Mouse (Mus musculus) embryonic facial prominence, embryonic 14.5 days (tissue): Measurements from ENCODE around the gene Wnt5a. TPM values are rescaled to one million over a fixed set of nuclear protein-coding genes. Genes with fewer than 3 reads are reported as not detected.

ENCODE experiments used
- ATAC-seq: fragments of 200-750 bp; cut with Nextera tagmentation; 2 replicates; pipeline ENCODE4 v1.8.0; 2017; ENCODE audit warnings: low read depth, moderate number of reproducible peaks, moderate TSS enrichment
- DNase-seq: peaks from one replicate; pipeline ENCODE4 v3.0.0-alpha.2; 2015; ENCODE audit warnings: low spot score
- H3K27ac ChIP-seq: fragments of 300-500 bp; sonication (generic); replicated peaks from 2 replicates; pipeline ENCODE4 v1.5.1; 2014; ENCODE audit warnings: low read depth, mild to moderate bottlenecking, low read length, moderate library complexity
- H3K27me3 ChIP-seq: fragments of 300-500 bp; sonication (generic); replicated peaks from 2 replicates; pipeline ENCODE4 v1.6.1; 2014; ENCODE audit warnings: low read length; ENCODE audit not compliant: control insufficient read depth, insufficient read depth
- H3K36me3 ChIP-seq: fragments of 300-500 bp; sonication (generic); 2 replicates; pipeline ENCODE4 v1.6.1; 2014; ENCODE audit warnings: low read length, mixed read lengths; ENCODE audit not compliant: control insufficient read depth, insufficient read depth
- H3K4me1 ChIP-seq: fragments of 300-500 bp; sonication (generic); 2 replicates; pipeline ENCODE4 v1.6.1; 2014; ENCODE audit warnings: antibody characterized with exemption, low read length; ENCODE audit not compliant: control insufficient read depth, insufficient read depth
- H3K4me2 ChIP-seq: fragments of 300-500 bp; sonication (generic); 2 replicates; pipeline ENCODE4 v1.6.1; 2014; ENCODE audit warnings: low read depth, mild to moderate bottlenecking, low read length, moderate library complexity, mixed read lengths
- H3K4me3 ChIP-seq: fragments of 300-500 bp; sonication (generic); 2 replicates; pipeline ENCODE4 v1.5.1; 2014; ENCODE audit warnings: low read depth, mild to moderate bottlenecking, low read length
- H3K9ac ChIP-seq: fragments of 300-500 bp; sonication (generic); 2 replicates; pipeline ENCODE4 v1.6.1; 2014; ENCODE audit warnings: low read depth, mild to moderate bottlenecking, low read length, moderate library complexity, mixed read lengths
- H3K9me3 ChIP-seq: fragments of 300-500 bp; sonication (generic); 2 replicates; pipeline ENCODE4 v1.6.1; 2016; ENCODE audit warnings: low read length; ENCODE audit not compliant: control insufficient read depth
- WGBS: fragments of 180-500 bp; shearing (Covaris S2); extraction: QIAGEN DNeasy Blood & Tissue Kit; methylation state at CpG from one replicate; pipeline ENCODE4 v1.1.7; 2014; 5-methylcytosine and 5-hydroxymethylcytosine counted together
- polyA plus RNA-seq: library from polyadenylated mRNA; unstranded; fragments of >200 nt; fragmentation: Nextera tagmentation; extraction: Ambion mirVana; gene quantifications from 2 replicates; pipeline ENCODE4 v1.2.1, GENCODE M21; 2014

The Wnt5a gene
- polyA plus RNA-seq, 1 experiment from 2014 or later = 58.6 TPM

DNA sequence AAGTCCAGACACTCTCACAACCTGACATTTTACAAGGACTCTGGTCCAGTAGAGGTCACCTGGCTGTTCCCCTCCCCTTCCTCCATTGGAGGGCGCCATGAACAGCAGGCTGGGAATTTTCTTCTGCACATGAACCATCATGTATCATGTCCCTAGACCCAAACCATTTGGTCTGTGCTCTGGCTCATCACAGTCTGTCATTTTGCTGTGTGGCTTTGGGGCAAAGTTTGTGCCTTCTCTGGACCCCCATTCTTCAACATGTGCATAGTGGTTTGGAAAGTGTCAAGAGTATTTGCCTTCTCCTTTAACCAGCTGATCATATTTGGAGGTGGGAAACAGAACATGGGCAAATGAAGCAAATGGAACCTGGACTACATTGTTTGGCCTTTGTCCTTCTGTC lies 27.0 kb downstream of the Wnt5a start:
- no peak for ATAC-seq
- H3K4me1 ChIP-seq = peaks cover 19% of the 10 kb centered on the region
- H3K9ac ChIP-seq = no peak overlapping the region
- no peaks in the 10 kb centered on the region for H3K9me3 ChIP-seq
- H3K27me3 ChIP-seq = no peaks in the 10 kb centered on the region
- H3K36me3 ChIP-seq = peaks cover 6% of the 10 kb centered on the region; the same call in 1 of the 2 replicates
- no peak for DNase-seq
- H3K27ac ChIP-seq = no peak overlapping the region
- WGBS = 44% methylated on average over 1 of the region's 1 CpGs
- H3K4me2 ChIP-seq = no peak overlapping the region
- H3K4me3 ChIP-seq = no peak overlapping the region

DNA sequence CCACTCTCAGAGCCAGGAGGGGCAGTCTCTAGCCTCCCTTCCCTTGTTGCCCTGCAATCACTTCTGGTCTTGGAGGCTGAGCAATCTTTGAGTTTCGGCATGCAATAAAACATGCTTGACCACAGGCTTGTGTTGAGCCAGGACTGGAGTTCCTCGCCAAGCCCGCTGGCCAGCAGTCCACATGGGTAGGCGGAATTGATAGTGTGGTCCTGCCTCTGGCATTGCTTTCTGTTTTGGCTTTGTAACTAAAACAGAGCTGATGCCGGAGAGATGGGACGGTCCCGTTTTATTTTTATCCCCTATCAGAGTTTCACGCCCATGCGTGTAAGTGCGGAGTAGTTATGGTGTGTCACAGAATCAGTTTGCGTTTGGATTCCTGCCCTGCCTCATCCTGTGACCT lies 28.4 kb downstream of the Wnt5a start:
- no peak overlapping the region for H3K9ac ChIP-seq
- DNase-seq (no peak), ATAC-seq (no peak)
- no peak overlapping the region; the same call in 1 of the 2 replicates for H3K4me2 ChIP-seq
- peaks cover 17% of the 10 kb centered on the region for H3K4me1 ChIP-seq
- no peaks in the 10 kb centered on the region for H3K9me3 ChIP-seq
- no peak overlapping the region for H3K27ac ChIP-seq
- no peaks in the 10 kb centered on the region for H3K27me3 ChIP-seq
- no peaks in the 10 kb centered on the region for H3K36me3 ChIP-seq
- 84% methylated on average over 11 of the region's 11 CpGs for whole genome bisulfite sequencing
- H3K4me3 ChIP-seq = no peak overlapping the region

DNA sequence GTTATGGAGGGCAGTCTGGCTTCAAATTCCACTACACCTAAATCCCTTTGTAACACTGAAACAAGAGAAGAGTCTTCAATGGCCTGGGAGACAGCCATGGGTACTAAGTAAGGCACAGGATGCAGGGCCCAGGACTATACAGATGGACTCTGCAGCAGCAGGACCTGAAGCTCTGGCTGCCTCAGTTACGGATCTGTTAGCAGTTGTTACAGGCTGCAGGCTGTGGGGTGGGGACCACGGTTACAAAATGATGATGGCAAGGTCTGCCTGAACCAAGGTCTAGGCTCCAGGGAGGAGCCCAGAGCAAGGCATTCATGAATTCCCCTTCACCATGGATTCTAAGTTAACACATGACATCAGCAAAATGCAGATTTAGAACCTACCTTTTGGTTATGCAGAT lies 29.3 kb downstream of the Wnt5a start:
- 64% methylated on average over 2 of the region's 2 CpGs for WGBS
- no peak overlapping the region for H3K9ac ChIP-seq
- H3K4me1 ChIP-seq = peaks cover 17% of the 10 kb centered on the region
- H3K9me3 ChIP-seq = no peaks in the 10 kb centered on the region
- H3K27ac ChIP-seq = no peak overlapping the region
- DNase-seq = no peak
- no peaks in the 10 kb centered on the region for H3K27me3 ChIP-seq
- ATAC-seq = no peak
- H3K4me3 ChIP-seq = no peak overlapping the region
- no peak overlapping the region for H3K4me2 ChIP-seq
- no peaks in the 10 kb centered on the region for H3K36me3 ChIP-seq

DNA sequence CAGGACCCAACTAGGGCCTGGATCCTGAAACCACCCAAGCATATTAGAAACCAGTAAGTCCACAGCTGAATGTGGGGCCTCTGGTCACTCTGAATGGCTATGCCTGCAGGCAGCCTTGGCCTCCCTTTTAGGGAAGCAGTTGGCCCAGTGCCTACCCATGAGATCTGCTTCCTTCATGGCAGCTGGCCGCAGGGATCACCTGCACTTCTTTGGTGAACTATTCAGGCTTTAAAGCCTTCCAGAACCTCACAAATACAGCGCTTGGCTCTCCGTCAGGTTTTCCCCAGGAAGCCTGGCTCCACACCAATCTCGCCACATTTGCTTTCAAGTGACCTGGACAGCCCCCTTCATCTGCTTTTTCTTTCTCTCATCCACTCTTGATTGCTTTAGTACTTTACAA lies 31.3 kb downstream of the Wnt5a start:
- H3K36me3 ChIP-seq = no peaks in the 10 kb centered on the region
- no peaks in the 10 kb centered on the region for H3K27me3 ChIP-seq
- no peaks in the 10 kb centered on the region for H3K9me3 ChIP-seq
- ATAC-seq (no peak), DNase-seq (no peak)
- no peak overlapping the region for H3K4me2 ChIP-seq
- no peak overlapping the region for H3K9ac ChIP-seq
- H3K4me1 ChIP-seq = peaks cover 17% of the 10 kb centered on the region
- 60% methylated on average over 4 of the region's 4 CpGs for WGBS
- H3K27ac ChIP-seq = no peak overlapping the region
- no peak overlapping the region for H3K4me3 ChIP-seq

DNA sequence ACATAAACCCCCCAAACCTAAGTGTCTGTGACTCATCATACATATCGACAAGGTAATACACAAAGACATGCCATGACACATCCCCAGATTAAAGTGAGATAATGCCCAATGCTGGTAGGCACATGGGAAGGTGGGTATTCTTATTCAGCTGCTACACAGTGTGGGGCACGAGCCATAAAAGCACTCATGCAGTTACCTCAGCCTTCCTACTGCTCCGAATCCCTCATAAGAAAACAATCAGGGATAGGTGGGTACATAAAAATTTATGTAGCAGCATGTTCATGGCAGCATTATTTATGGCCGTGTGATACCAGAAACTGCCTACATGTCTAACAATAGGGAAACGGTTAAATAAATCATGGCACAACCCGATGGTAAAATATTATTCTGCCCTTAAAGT lies 35.0 kb downstream of the Wnt5a start:
- Histone ChIP-seq H3K27me3 (no peaks in the 10 kb centered on the region), H3K4me2 (no peak overlapping the region), H3K9ac (no peak overlapping the region), H3K27ac (no peak overlapping the region), H3K4me3 (no peak overlapping the region), H3K9me3 (no peaks in the 10 kb centered on the region), H3K36me3 (no peaks in the 10 kb centered on the region), H3K4me1 (peaks cover 14% of the 10 kb centered on the region)
- no peak for ATAC-seq
- 78% methylated on average over 6 of the region's 6 CpGs for WGBS
- no peak for DNase-seq

DNA sequence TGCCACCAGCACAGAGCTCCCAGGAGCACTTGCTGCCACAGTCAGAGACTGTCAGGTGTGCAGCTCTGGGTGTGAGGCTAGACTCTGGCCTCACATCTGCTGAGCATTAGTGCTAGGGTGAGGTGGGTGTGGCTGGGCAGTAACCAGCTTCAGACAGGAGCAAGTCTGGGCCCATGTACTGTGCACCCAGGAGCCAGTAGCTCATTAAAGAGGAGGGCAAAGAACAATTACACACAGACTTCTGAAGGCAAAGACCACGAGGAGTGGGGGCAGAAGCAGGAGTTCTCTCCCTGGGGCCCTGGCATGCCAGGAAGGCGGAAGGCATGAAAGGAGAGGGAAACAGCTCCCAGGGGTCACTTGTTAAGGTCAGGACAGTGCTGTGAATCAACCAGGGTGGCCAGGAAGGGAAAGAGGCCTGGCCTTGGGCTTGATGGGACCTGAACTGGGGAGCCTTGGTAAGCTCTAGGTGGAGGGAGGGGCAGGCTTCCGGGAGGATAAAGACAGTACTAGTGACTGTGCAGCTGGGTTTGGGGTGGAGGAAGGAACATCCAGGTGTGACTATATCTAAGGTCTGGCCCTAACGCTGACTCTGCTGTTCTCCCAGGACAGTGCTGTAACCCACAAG lies 37.7 kb downstream of the Wnt5a start:
- no peaks in the 10 kb centered on the region for H3K27me3 ChIP-seq
- H3K27ac ChIP-seq = no peak overlapping the region
- H3K4me1 ChIP-seq = peaks cover 6% of the 10 kb centered on the region
- no peak overlapping the region for H3K4me2 ChIP-seq
- H3K9me3 ChIP-seq = no peaks in the 10 kb centered on the region
- ATAC-seq (peak; percentile 75; the same call in 1 of the 2 replicates), DNase-seq (no peak)
- H3K9ac ChIP-seq = no peak overlapping the region
- WGBS = 32% methylated on average over 4 of the region's 4 CpGs
- no peaks in the 10 kb centered on the region for H3K36me3 ChIP-seq
- no peak overlapping the region for H3K4me3 ChIP-seq

DNA sequence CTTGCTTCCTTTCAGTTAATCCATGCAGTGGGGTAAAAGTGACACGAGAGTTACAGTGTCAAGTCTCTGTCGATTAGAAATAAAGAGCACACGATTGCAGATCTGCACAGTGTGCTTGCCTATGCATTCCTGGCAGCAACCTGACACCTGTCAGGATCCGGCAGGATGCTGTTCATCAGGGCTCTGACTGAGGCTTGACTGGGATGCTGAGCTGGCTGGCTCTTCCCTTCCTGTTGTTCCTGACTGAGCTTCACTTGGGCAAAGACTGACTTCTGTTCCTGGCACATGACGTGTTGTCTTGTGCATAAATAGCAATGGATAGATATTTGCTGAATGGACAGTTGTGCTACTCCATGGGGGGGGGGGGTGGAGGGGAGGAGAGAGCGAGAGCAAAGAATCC lies 57.3 kb downstream of the Wnt5a start:
- WGBS = 46% methylated on average over 6 of the region's 6 CpGs
- peak; percentile 17 for DNase-seq
- ATAC-seq = no peak
- Histone ChIP-seq H3K36me3 (no peaks in the 10 kb centered on the region), H3K4me1 (no peaks in the 10 kb centered on the region), H3K27me3 (no peaks in the 10 kb centered on the region), H3K9me3 (no peaks in the 10 kb centered on the region), H3K4me3 (no peak overlapping the region), H3K4me2 (no peak overlapping the region), H3K9ac (no peak overlapping the region), H3K27ac (no peak overlapping the region)
